Mouse (Mus musculus) adrenal gland, postnatal 14 days (tissue): ENCODE measurements around the gene Frem1. TPM values are rescaled to one million over a fixed set of nuclear protein-coding genes. Genes with fewer than 3 reads are reported as not detected.

Experiments used
- DNase-seq: peaks from one replicate; pipeline ENCODE4 v3.0.0; 2021; ENCODE audit warnings: mixed read lengths
- total RNA-seq: library from RNA; stranded (reverse); gene quantifications from 2 replicates; pipeline ENCODE4 v1.2.3, GENCODE M21; 2021

Frem1 gene
- total RNA-seq, 1 experiment from 2014 or later = 3.4 TPM

GRCm38 (mm10) chr4:82872121-82872520, 180.0 kb downstream of the Frem1 start:
- DNase-seq = no peak

GRCm38 (mm10) chr4:82870931-82871330, 181.2 kb downstream of the Frem1 start:
- DNase-seq = no peak

DNA sequence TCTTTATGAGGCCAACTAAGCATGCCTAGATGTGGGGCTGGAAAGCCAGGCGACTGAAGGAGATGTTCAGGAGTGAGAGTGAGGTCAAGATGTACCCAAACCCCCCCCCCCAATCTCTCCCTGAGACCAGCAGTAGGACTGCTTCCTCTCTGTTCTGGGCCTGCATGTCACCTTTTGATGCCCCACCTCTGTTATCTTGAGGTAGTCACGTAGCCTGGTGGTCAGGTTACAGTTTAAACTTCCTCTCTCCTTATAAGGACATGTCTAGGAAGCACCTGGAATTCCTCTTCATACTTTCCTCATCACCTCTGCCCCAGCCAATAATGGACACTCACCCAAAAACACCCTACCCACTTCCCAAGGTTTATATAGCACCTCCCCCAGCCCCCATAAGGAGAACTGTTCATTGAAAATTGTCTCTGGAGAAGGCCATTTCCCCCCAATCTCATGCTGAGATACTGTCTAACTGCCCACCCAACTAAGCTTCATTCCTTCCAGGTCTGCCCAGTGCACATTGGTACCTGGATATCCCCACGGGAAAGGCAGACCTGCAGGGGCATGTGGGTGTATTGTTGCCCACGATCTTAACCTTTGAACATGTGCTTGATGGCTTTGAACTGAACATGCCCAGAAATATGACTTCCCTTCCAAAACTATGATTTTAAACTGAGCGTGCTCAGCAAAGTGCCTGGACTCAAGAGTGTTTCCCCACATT, 184.3 kb downstream of the Frem1 start:
- no peak for DNase-seq

DNA sequence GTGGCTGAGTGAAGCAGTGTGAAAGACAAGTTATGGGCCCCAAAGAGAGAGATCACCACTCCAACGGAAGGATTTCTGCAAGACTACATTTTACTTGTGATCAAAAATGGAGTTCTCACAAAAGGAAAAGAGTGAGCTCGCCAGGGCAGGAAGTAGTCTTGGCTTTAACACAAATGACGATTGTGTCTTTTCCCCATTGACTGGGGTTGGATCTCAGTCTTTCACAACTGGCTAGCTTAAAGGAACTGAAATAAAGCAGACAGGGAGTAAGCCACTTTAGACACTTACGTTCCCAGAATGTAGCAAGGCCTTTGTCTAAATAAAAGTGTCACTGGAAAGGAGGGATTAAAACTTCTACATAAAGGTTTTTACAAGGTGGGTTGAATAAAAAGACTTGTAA, 185.0 kb downstream of the Frem1 start:
- DNase-seq = no peak

DNA sequence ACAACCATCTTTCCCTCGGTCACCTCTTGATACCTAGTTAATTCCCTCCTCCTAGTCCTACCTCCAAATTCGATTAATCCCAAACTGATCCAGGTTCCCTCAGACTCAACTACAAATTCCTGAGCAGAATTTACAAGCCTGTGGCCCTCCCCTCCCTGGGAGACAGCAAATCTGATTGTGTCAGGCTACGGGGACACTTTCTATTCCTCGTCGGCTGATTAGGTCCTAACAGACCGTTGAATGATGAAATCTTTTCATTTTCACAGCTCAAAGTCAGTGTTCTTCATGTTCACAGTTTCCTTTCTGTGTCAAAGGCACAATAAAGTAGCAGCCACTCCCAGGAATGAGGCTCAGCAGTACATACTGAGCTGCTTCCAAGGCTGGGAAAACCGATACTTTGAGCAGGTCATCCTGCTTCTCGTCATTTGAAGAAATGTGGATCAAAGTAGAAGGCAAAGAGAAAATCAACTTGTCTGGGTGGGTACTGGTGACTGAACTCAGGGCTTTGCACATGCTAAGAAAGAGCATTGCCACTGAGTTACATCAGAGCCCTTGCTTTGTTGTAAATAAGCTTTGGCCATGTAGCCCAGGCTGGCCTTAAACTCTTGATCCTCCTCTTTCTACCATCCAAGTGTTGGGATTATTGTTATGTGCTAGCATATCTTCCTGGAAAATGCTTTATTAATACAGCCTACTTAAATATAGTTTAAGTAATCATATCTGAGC, 187.0 kb downstream of the Frem1 start:
- DNase-seq = no peak

GRCm38 (mm10) chr4:82863316-82863715, 188.8 kb downstream of the Frem1 start:
- DNase-seq = no peak

GRCm38 (mm10) chr4:82861451-82861850, 190.7 kb downstream of the Frem1 start:
- DNase-seq = no peak

- peak; percentile 21 for DNase-seq
Measured at GRCm38 (mm10) chr4:82860566-82860965, 191.6 kb downstream of the Frem1 start.

DNA sequence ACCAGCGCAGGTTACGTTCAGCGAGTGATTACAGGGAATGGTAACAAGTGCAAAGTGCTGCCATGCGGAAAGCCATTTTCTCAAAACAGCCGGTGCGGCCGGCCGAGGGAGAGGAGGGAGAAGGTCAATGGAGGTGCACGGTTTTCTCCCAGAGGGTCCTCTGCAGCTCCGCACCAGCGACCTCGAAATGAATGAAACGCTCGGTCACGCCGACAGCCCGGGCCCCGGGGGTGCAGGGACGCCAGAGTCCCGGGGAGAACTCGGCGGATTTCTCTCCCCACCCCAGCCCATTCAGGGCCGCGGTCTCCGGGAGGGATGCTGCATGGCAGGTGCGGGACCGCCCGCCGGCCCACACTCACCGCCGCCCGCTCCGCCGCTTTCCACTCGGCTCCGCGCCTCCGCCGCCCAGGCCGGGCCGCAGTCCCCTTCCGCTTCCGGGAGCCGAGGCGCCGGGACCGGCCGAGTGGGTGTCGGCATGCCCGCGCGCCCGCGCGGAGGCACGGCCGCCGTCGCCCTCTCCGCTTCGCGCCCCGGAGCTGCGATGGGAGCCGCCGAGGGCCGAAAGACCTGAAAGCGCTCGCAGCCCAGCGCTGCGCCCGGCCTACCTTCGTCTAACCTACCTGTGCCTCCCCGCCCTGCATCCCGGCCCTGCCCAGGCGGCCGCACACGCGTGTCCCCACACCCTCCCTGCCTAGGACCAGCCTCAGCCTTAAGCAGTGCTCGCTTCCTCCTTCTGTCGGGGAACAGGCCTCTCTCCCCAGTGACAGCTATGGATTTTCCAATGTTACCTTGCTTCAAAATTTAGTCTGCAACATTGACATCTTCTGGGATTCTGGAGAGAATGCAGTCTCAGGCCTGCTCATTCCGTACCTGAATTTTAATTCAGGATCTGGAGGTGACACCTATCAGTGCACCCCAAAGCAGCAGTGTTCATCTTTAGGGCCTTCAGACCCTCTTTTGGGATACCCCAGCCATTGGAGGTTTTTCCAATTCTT, 192.7 kb downstream of the Frem1 start, which contains the start of gene Zdhhc21:
TSS of gene Zdhhc21 (minus strand) at position 828 of the 995 bp plus-strand sequence.
- DNase-seq = peak; percentile 90

- no peak for DNase-seq
Measured at GRCm38 (mm10) chr4:82858431-82859010, 193.6 kb downstream of the Frem1 start.

- no peak for DNase-seq
Measured at GRCm38 (mm10) chr4:82856986-82857385, 195.2 kb downstream of the Frem1 start.

DNA sequence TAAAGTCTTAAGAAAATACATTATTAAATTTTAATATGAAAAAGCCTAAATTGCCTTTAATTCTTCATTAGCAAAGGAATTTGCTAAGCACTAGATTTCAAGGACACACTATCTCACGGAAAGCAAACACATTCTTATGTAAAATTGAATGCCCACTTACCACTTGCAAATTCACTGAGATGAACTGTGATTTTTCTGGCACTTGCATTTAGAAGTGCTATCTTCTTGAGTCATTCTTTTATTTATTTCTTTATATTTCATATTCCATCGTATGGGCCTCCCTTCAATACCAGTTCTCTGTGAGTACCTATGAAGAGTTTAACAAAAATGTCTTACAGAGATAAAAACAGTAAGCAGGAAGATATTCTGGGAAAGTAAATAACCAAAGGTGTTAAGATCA, 198.3 kb downstream of the Frem1 start:
- DNase-seq = no peak

- DNase-seq = peak; percentile 11
Measured at GRCm38 (mm10) chr4:82848552-82849234, 203.4 kb downstream of the Frem1 start.

Other genes starting within 250 kb of the Frem1 start
- gene Zdhhc21, start 192.4 kb downstream of the Frem1 start, total RNA-seq = 16.1 and 17.2 TPM in 2 replicates
- gene Cer1, start 167.2 kb downstream of the Frem1 start, total RNA-seq = not detected in 2 replicates